Mouse (Mus musculus): Measurements from ENCODE around the gene Tuba1a.

The Tuba1a gene

GRCm38 (mm10) chr15:98953401-98954356 is at the start of gene Tuba1a, which contains the start of gene Gm49450:
Tuba1a (minus strand) TSS chr15:98953703.
Gm49450 (minus strand) TSS chr15:98953551.
- peak; percentile 47 for DNase-seq (ENCODE audit: low spot score)

GRCm38 (mm10) chr15:99001451-99001931 is 48.0 kb upstream of the Tuba1a start:
- DNase-seq (ENCODE audit: low spot score), result no peak

GRCm38 (mm10) chr15:99000535-99001283 is 47.2 kb upstream of the Tuba1a start:
- no peak for DNase-seq (ENCODE audit: low spot score)

GRCm38 (mm10) chr15:98998775-98999157 is 45.3 kb upstream of the Tuba1a start:
- DNase-seq (ENCODE audit: low spot score), result no peak

- DNase-seq (ENCODE audit: low spot score), result no peak
Observed at GRCm38 (mm10) chr15:98997938-98998774, 44.7 kb upstream of the Tuba1a start.

GRCm38 (mm10) chr15:98996840-98997239 is 43.3 kb upstream of the Tuba1a start:
- no peak for DNase-seq (ENCODE audit: low spot score)

GRCm38 (mm10) chr15:98994957-98995520 is 41.5 kb upstream of the Tuba1a start:
- no peak for DNase-seq (ENCODE audit: low spot score)

- DNase-seq (ENCODE audit: low spot score), result peak; percentile 60
Observed at GRCm38 (mm10) chr15:98993865-98994264, 40.4 kb upstream of the Tuba1a start.

GRCm38 (mm10) chr15:98993093-98993793 is 39.7 kb upstream of the Tuba1a start:
- DNase-seq (ENCODE audit: low spot score), result peak; percentile 92

- DNase-seq (ENCODE audit: low spot score), result no peak
Observed at GRCm38 (mm10) chr15:98992086-98992912, 38.8 kb upstream of the Tuba1a start.

- no peak for DNase-seq (ENCODE audit: low spot score)
Observed at GRCm38 (mm10) chr15:98991540-98992050, 38.1 kb upstream of the Tuba1a start.

GRCm38 (mm10) chr15:98990669-98991539 is 37.4 kb upstream of the Tuba1a start:
- DNase-seq (ENCODE audit: low spot score), result no peak

GRCm38 (mm10) chr15:98989701-98990430 is 36.4 kb upstream of the Tuba1a start:
- no peak for DNase-seq (ENCODE audit: low spot score)

GRCm38 (mm10) chr15:98988787-98989186 is 35.3 kb upstream of the Tuba1a start:
- no peak for DNase-seq (ENCODE audit: low spot score)

- DNase-seq (ENCODE audit: low spot score), result no peak
Observed at GRCm38 (mm10) chr15:98987661-98988181, 34.2 kb upstream of the Tuba1a start.

- DNase-seq (ENCODE audit: low spot score), result no peak
Observed at GRCm38 (mm10) chr15:98987077-98987630, 33.7 kb upstream of the Tuba1a start.

- DNase-seq (ENCODE audit: low spot score), result no peak
Observed at GRCm38 (mm10) chr15:98985982-98986715, 32.6 kb upstream of the Tuba1a start.
